Mouse (Mus musculus): ENCODE data around the gene Cdc42ep3.

Cdc42ep3 gene

DNA sequence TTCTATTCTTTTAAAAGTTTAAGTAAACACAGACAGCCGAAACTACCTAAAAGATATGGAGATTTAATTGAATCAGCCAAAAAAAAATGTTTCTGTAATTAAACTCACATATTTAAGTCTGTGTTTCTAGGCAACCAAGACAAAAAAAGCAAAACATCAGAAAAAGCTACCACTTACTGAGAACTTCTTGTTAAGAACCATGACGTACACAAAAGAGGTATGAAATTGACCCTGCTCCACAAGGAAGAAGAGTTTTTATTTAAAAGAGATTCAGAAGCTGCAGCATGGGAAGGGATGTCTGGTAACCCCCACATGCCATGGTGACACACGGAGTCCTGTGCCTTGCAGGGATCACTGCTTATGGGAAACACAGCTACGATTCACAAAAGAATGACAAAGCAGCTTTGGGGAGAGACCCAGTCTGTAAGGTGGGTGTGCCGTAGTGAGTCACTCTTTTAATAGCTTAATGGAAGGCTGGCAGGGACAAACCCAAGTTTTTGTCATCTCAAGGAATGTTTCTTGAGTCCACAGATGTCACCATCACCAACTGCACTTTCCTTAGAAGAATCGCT, 69.8 kb downstream of the Cdc42ep3 start:
- no peak for DNase-seq

All from kidney, adult 18-20 months (tissue).